Mouse (Mus musculus): Measurements from ENCODE around the gene Ndc80. TPM values are rescaled to one million over a fixed set of nuclear protein-coding genes. Genes with fewer than 3 reads are reported as not detected.
A peak's percentile ranks its signal among the peaks of the same experiment; 100 is the strongest.
"Not testable (repeated sequence)": the region's sequence is repeated elsewhere in the genome, so short reads cannot be mapped to it uniquely, and the experiment has no call there.

Ndc80 gene
- 19.7 and 20.0 TPM in 2 replicates for polyA plus RNA-seq (2015; fragmentation: Nextera tagmentation; extraction: Ambion mirVana)

DNA sequence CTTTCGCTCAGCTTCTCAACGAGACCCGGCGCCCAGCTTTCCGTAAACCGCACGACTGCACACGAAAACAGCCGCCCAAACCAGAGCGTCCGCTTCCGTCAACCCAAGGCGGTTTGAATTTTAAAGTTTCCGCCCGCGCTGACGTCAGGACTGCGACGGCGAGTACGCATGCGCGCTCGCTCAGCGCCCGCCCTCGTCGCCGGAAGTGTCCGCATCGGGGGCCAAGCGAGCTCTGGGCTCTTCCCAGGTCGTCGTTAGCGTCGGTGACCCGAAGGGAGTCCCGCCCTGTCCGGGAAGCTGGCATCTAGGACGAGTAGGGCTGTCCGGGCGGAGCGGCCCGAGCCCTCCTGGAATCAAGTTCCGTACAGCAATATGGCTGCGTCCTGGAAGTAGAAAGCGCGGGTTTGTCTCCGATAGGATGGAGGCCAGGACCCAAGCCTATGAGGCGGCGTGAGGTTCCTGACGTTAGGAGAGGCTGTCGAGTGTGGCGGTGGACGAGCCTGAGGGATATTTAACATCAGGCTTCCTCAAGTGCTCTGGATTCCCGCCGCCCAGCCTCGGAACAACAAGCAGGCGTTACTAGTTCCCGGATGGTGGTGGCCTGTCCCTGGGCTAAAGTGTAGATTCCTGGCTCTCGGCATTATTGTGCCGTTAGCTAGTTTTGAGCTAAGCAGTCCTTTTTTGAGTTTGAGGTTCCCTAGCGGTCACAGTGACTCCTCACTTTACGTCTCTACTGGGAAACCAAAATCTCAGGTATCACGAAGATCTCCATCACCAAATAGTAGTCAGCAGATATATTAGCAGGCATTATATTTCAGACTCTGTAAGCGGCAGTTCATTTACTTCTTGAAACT, at the start of gene Ndc80:
Gene Ndc80, minus strand, starts transcription at position 147 of the 854 bp plus-strand sequence.
- ATAC-seq, result peak; percentile 99
- peak within 1 kb of the TSS; percentile 51 for H3K4me3 ChIP-seq (replicated peaks)

DNA sequence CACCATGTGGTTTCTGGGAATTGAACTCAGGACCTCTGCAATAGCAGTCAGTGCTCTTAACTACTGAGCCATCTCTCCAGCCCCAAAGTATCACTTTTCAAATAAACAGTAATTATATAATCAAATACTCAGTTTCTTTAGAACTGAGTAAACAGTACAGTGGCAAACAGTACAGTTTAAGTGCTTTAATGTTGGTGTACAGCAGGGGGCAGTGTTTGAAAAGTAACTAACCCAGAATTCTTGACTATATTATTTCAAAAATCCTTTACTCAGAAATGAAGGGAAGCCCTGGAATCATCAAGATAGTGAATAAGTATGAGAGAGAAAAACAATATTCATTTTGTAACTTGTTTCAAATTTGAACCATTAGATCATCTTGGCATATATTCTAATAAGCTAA, 35.0 kb upstream of the Ndc80 start:
- ATAC-seq, result no peak
- no peaks in the 10 kb centered on the region for H3K36me3 ChIP-seq
- H3K27ac ChIP-seq, result no peak overlapping the region

More for the DNA sequence above, at the start of gene Ndc80:
- peak within 1 kb of the TSS; percentile 67 for H3K4me2 ChIP-seq (replicated peaks)
- 0 out of 2 replicates have a peak, but pooled peaks cover 5% of the 10 kb centered on the region for H3K36me3 ChIP-seq
- no peaks in the 10 kb centered on the region for H3K9me3 ChIP-seq
- H3K27ac ChIP-seq, result peak within 1 kb of the TSS; percentile 91
- peaks cover 19% of the 10 kb centered on the region for H3K4me1 ChIP-seq (replicated peaks)
- no peaks in the 10 kb centered on the region for H3K27me3 ChIP-seq
- WGBS, result under 1% methylated on average over 66 of the region's 66 CpGs
- peak within 1 kb of the TSS; percentile 59 for H3K9ac ChIP-seq (replicated peaks)

DNA sequence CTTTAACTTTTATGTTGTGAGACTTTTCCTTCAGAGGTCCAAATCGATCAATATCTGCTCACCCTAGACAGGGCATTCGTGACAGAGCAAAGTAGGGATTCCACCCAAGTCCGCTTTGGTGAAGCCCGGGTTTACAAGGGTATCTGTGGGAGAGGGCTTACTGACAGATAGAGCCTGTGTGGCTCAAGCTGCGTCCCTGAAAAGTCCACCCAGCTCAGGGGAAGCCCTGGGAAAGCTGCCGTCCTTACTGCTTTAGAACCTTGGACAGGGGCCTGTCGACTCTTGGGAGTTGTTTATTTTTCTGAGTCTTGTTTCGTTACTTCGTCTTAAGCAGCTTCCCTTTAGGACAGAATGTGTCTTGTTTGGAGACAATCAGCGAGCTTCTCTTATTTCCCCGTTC, 26.2 kb upstream of the Ndc80 start:
- Histone ChIP-seq H3K9me3 (no peaks in the 10 kb centered on the region), H3K4me2 (replicated peaks) (peak overlapping the region; percentile 97), H3K4me3 (replicated peaks) (peak overlapping the region; percentile 79; the same call in 1 of the 2 replicates), H3K36me3 (no peaks in the 10 kb centered on the region), H3K9ac (replicated peaks) (no peak overlapping the region; the same call in 1 of the 2 replicates), H3K4me1 (replicated peaks) (peaks cover 8% of the 10 kb centered on the region), H3K27ac (no peak overlapping the region), H3K27me3 (peaks cover 30% of the 10 kb centered on the region)
- WGBS, result 13% methylated on average over 11 of the region's 11 CpGs
- no peak for ATAC-seq

More for the DNA sequence above, 35.0 kb upstream of the Ndc80 start:
- H3K4me1 ChIP-seq (replicated peaks), result no peaks in the 10 kb centered on the region
- H3K9ac ChIP-seq (replicated peaks), result no peak overlapping the region
- no peaks in the 10 kb centered on the region for H3K27me3 ChIP-seq
- no peak overlapping the region for H3K4me3 ChIP-seq (replicated peaks)
- H3K9me3 ChIP-seq, result no peaks in the 10 kb centered on the region
- no peak overlapping the region for H3K4me2 ChIP-seq (replicated peaks)

DNA sequence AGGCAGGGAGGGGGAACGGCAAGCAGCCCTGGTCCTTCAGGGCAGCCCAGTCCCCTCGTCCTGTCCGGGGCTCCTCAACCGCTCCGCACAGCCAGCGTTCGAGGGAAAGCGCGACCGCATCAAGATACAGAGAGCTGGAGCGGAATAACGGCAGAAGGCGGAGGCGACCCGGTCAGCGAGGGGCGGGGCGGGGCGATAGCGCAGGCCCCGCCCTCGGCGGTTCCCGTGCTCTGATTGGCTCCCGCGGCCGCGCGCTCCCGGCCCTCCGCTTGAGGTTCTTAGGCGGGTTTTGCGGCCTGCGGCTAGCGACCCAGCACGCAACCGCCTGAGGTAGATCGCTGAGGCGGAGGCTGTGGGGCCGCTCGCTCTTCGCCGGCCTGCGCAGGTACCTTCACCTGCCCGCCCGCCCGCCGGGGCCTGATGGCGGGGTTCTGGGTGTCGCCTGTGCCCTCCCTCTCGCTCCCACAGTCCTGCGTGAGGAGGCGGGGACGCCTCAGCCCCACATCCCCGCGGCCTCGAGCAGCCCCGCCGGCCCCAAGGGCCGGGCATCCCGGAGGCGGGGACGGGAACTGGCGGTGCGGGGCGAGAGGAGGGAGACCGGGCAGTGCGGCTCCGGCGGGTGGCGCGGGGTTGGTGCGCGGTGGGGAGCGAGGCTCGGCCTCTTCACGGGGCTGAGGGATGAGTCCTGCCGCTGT, 25.2 kb upstream of the Ndc80 start, which contains the start of gene Spdya:
Gene Spdya, plus strand, starts transcription at position 305 of the 695 bp plus-strand sequence.
- peak; percentile 96 for ATAC-seq
- H3K36me3 ChIP-seq, result no peaks in the 10 kb centered on the region
- H3K9me3 ChIP-seq, result no peaks in the 10 kb centered on the region
- H3K27ac ChIP-seq, result peak within 1 kb of the TSS; percentile 70
- H3K9ac ChIP-seq (replicated peaks), result peak within 1 kb of the TSS; percentile 84
- H3K4me2 ChIP-seq (replicated peaks), result peak within 1 kb of the TSS; percentile 97
- WGBS, result under 1% methylated on average over 60 of the region's 78 CpGs
- H3K4me3 ChIP-seq (replicated peaks), result peak within 1 kb of the TSS; percentile 79
- peaks cover 30% of the 10 kb centered on the region for H3K27me3 ChIP-seq
- peaks cover 8% of the 10 kb centered on the region for H3K4me1 ChIP-seq (replicated peaks)

DNA sequence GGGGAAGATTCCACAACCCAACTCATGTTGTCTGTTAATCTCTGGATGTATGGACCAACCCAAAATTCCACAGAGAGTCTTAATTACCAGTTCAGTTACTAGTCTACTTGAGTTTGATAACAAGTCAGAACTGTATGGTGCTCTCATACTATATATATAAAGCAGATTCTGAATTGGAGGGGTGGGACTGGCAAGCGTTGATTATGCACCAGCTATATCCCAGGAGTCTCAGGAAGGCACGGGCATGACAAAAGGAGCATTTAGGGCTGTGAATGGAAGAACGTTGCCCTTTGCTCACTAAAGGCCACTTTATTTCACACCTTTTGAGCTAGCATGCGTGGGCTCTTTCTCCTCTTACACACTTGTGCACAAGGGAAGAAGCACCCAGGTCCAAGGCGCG, 24.7 kb upstream of the Ndc80 start:
- no peak for ATAC-seq
- no peaks in the 10 kb centered on the region for H3K36me3 ChIP-seq
- WGBS, result 7% methylated on average over 6 of the region's 6 CpGs
- H3K27me3 ChIP-seq, result peaks cover 30% of the 10 kb centered on the region
- peak overlapping the region; percentile 84 for H3K9ac ChIP-seq (replicated peaks)
- no peaks in the 10 kb centered on the region for H3K9me3 ChIP-seq
- peak overlapping the region; percentile 97 for H3K4me2 ChIP-seq (replicated peaks)
- H3K27ac ChIP-seq, result no peak overlapping the region
- peaks cover 8% of the 10 kb centered on the region for H3K4me1 ChIP-seq (replicated peaks)
- H3K4me3 ChIP-seq (replicated peaks), result peak overlapping the region; percentile 79

DNA sequence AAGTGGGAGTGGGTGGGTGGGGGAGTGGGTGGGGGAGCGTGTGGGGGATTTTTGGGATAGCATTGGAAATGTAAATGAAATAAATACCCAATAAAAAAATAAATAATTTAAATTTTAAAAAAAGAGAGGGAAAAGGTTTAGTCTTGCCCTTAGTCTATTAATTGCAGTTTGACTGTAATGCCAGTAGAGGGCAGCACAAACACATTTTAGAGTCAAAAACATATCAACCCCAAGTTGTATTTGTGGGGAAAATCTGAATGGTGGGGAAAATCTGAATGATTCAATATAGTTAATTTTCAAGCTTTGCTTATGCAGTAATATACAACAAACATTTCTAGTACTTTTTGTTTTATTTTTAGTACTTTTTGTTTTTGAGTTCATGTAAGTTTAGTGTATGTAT, 21.9 kb upstream of the Ndc80 start:
- Histone ChIP-seq H3K36me3 (no peaks in the 10 kb centered on the region), H3K9me3 (no peaks in the 10 kb centered on the region), H3K4me2 (replicated peaks) (no peak overlapping the region), H3K27ac (no peak overlapping the region), H3K4me3 (replicated peaks) (no peak overlapping the region), H3K27me3 (peaks cover 23% of the 10 kb centered on the region), H3K9ac (replicated peaks) (no peak overlapping the region), H3K4me1 (replicated peaks) (peaks cover 8% of the 10 kb centered on the region)
- 0% methylated on average over 1 of the region's 1 CpGs for WGBS
- ATAC-seq, result no peak

DNA sequence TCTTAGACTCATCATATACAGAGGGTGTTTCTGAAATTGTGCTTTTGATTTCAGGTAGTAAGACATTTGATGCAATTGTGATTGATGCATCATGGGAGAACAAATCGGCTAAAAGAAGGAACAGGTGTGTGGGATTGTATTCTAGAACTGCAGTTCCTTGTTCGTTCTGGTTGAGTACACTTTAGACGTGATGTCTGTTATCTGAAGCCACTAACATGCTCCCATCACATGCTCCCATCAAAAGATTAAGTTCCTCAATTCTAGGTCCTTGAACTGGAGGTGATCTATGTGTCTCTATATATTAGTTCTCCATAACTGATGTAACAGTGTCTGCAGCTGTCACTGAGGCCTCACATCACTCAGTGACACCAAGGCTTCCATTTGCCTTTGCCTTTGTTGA, 10.5 kb upstream of the Ndc80 start:
- Histone ChIP-seq H3K4me3 (replicated peaks) (no peak overlapping the region), H3K4me1 (replicated peaks) (no peaks in the 10 kb centered on the region), H3K4me2 (replicated peaks) (no peak overlapping the region), H3K36me3 (no peaks in the 10 kb centered on the region), H3K27ac (no peak overlapping the region), H3K9ac (replicated peaks) (no peak overlapping the region), H3K27me3 (no peaks in the 10 kb centered on the region), H3K9me3 (no peaks in the 10 kb centered on the region)
- ATAC-seq, result no peak
- 87% methylated on average over 3 of the region's 3 CpGs for WGBS

DNA sequence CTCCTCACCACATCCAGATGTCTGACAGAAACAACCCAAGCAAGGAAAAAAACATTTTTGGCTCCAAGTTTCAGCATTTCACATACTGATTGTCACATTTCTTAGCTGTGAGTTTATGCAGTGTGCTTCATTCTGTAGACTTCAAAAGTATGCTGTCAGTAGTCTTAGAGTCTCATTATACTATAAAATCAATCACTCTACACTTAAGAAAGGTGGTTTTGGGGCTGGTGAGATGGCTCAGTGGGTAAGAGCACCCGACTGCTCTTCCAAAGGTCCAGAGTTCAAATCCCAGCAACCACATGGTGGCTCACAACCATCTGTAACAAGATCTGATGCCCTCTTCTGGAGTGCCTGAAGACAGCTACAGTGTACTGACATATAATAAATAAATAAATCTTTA, 8.9 kb upstream of the Ndc80 start:
- H3K36me3 ChIP-seq; ATAC-seq; H3K4me2 ChIP-seq (replicated peaks); H3K4me3 ChIP-seq (replicated peaks); H3K4me1 ChIP-seq (replicated peaks); H3K9me3 ChIP-seq; H3K27me3 ChIP-seq; H3K9ac ChIP-seq (replicated peaks); H3K27ac ChIP-seq: not testable (repeated sequence)
- 83% methylated on average over 1 of the region's 1 CpGs for WGBS

DNA sequence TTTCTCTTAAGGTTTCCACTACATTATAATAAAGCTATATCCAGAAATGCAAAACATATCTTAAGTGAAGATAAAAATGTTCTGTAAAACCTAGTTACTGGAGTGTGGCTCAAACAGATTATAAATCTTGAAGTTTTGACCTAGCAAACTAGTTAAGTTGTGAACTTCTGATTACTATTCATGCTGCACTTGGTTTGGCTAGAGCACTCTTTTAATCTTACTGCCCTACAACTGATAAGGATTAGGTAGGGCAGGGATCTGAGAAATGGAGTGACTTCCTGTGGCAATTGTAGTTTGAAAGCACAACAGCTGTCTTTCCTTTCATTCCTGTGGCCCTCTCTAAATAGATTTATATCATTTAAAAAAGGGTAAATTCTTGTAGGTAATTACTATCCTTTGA, 1.4 kb upstream of the Ndc80 start:
- H3K9ac ChIP-seq (replicated peaks), result no peak overlapping the region
- no peaks in the 10 kb centered on the region for H3K9me3 ChIP-seq
- no peak for ATAC-seq
- H3K27ac ChIP-seq, result no peak overlapping the region
- no peak overlapping the region for H3K4me2 ChIP-seq (replicated peaks)
- no peaks in the 10 kb centered on the region for H3K36me3 ChIP-seq
- peaks cover 19% of the 10 kb centered on the region for H3K4me1 ChIP-seq (replicated peaks)
- no peak overlapping the region for H3K4me3 ChIP-seq (replicated peaks)
- H3K27me3 ChIP-seq, result no peaks in the 10 kb centered on the region

DNA sequence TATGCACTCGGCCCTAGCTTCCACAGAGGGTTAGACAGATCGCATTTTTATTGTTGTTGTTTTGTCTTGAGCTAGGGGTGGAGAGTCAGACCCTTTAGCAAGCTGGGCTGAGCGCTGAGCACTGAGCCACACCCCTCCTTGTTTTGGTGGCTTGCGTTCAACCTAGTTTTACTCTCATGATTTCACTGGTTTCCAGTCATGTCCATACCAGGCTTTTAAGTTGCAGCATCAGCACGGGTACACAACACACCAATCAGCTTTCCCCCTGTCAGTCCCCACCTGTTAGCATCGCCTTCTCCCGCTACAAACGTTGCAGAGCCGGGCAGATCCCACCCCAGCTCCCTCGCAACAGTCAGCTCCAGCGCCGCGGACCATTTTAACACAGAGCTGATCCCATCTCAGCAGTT, 352 bp downstream of the Ndc80 start:
- Histone ChIP-seq H3K27ac (no peak overlapping the region), H3K4me3 (replicated peaks) (peak overlapping the region; percentile 51), H3K36me3 (peaks cover 8% of the 10 kb centered on the region; the same call in 1 of the 2 replicates), H3K9ac (replicated peaks) (peak overlapping the region; percentile 52), H3K9me3 (no peaks in the 10 kb centered on the region), H3K27me3 (no peaks in the 10 kb centered on the region), H3K4me2 (replicated peaks) (peak overlapping the region; percentile 67), H3K4me1 (replicated peaks) (peaks cover 19% of the 10 kb centered on the region)
- peak; percentile 17 for ATAC-seq
- under 1% methylated on average over 13 of the region's 13 CpGs for WGBS

DNA sequence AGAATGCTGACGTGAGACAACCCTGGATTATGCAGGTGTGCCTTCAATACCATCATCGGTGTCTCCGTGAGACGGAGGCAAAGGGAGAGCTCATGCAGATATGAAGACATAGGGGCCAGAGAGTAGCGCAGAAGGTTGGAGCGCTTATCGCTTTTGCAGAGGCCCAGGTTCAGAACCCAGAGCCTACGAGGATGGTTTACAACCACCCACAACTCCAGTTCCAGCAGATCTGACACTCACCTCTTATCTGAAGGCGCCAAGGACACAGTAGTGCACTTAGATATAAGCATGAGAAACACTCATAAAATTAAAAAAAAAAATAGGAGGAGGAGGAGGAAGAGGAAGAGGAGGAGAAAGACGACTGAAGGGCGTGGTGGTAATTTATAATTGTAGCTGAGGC, 16.4 kb downstream of the Ndc80 start:
- ATAC-seq, result no peak
- Histone ChIP-seq H3K27me3 (no peaks in the 10 kb centered on the region), H3K27ac (no peak overlapping the region), H3K4me3 (replicated peaks) (no peak overlapping the region), H3K9ac (replicated peaks) (no peak overlapping the region), H3K36me3 (peaks cover 56% of the 10 kb centered on the region), H3K4me1 (replicated peaks) (no peaks in the 10 kb centered on the region), H3K4me2 (replicated peaks) (no peak overlapping the region), H3K9me3 (no peaks in the 10 kb centered on the region)
- 96% methylated on average over 11 of the region's 11 CpGs for WGBS

DNA sequence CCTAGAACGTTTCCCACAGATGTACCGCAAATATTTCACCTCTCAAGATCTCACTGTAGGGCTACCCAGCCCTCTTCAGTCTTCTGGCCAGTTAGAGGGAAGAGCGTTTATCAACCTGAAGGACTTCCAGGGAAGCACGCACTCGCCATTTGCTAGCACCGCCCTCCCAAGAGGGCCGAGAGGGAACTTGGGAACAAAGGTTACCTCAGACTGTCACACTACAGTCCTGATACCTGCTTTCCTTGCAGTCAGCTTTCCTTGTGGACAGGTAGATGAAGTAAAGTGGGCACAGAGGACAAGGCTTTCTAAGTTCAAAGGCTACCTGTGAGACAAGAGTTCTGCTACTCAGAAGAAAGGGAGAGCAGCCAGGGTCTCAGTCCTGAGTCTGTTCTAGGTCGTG, 19.8 kb downstream of the Ndc80 start:
- Histone ChIP-seq H3K9ac (replicated peaks) (no peak overlapping the region), H3K4me1 (replicated peaks) (no peaks in the 10 kb centered on the region), H3K36me3 (peaks cover 53% of the 10 kb centered on the region), H3K27ac (no peak overlapping the region), H3K9me3 (no peaks in the 10 kb centered on the region), H3K27me3 (no peaks in the 10 kb centered on the region), H3K4me3 (replicated peaks) (no peak overlapping the region), H3K4me2 (replicated peaks) (no peak overlapping the region)
- no peak for ATAC-seq
- 94% methylated on average over 8 of the region's 8 CpGs for WGBS

All from midbrain, embryonic 13.5 days (tissue).